Mouse (Mus musculus) lung, postnatal 0 days (tissue): Measurements from ENCODE around the gene Muc4. TPM values are rescaled to one million over a fixed set of nuclear protein-coding genes. Genes with fewer than 3 reads are reported as not detected.

Experiments used
- ATAC-seq: fragments of 200-750 bp; cut with Nextera tagmentation; 2 replicates; pipeline ENCODE4 v1.8.0; 2017; ENCODE audit warnings: moderate library complexity
- DNase-seq: peaks from one replicate; pipeline ENCODE4 v3.0.0-alpha.2; 2016; ENCODE audit warnings: low spot score
- H3K27ac ChIP-seq: fragments of 300-500 bp; sonication (generic); 2 replicates; pipeline ENCODE4 v1.5.1; 2014; ENCODE audit warnings: antibody characterized with exemption, mild to moderate bottlenecking, low read length, mixed read lengths
- H3K27me3 ChIP-seq: fragments of 300-500 bp; sonication (generic); replicated peaks from 2 replicates; pipeline ENCODE4 v1.6.1; 2014; ENCODE audit warnings: low read length, mixed read lengths; ENCODE audit not compliant: insufficient read depth
- H3K36me3 ChIP-seq: fragments of 300-500 bp; sonication (generic); 2 replicates; pipeline ENCODE4 v1.6.1; 2014; ENCODE audit warnings: low read length, mixed read lengths; ENCODE audit not compliant: insufficient read depth
- H3K4me1 ChIP-seq: fragments of 300-500 bp; sonication (generic); 2 replicates; pipeline ENCODE4 v1.6.1; 2014; ENCODE audit warnings: antibody characterized with exemption, low read depth, low read length, mixed read lengths; ENCODE audit not compliant: insufficient read depth
- H3K4me2 ChIP-seq: fragments of 300-500 bp; sonication (generic); replicated peaks from 2 replicates; pipeline ENCODE4 v1.6.1; 2014; ENCODE audit warnings: low read depth, mild to moderate bottlenecking, low read length, moderate library complexity, mixed read lengths
- H3K4me3 ChIP-seq: fragments of 300-500 bp; sonication (generic); 2 replicates; pipeline ENCODE4 v1.5.1; 2014; ENCODE audit warnings: low read depth, low read length
- H3K9ac ChIP-seq: fragments of 300-500 bp; sonication (generic); replicated peaks from 2 replicates; pipeline ENCODE4 v1.6.1; 2014; ENCODE audit warnings: low read depth, mild to moderate bottlenecking
- H3K9me3 ChIP-seq: fragments of 300-500 bp; sonication (generic); 2 replicates; pipeline ENCODE4 v1.6.1; 2016; ENCODE audit warnings: low read length, mixed read lengths
- CTCF ChIP-seq: IDR thresholded peaks from 2 replicates; pipeline ENCODE4 v1.5.1; 2016; ENCODE audit warnings: antibody characterized with exemption, mild to moderate bottlenecking
- EP300 ChIP-seq: IDR thresholded peaks from 2 replicates; pipeline ENCODE4 v1.6.1; 2016; ENCODE audit warnings: antibody characterized with exemption, mild to moderate bottlenecking, control low read depth
- WGBS: fragments of 180-500 bp; shearing (Covaris S2); extraction: QIAGEN DNeasy Blood & Tissue Kit; methylation state at CpG from one replicate; pipeline ENCODE4 v1.1.7; 2014; 5-methylcytosine and 5-hydroxymethylcytosine counted together
- polyA plus RNA-seq: library from polyadenylated mRNA; unstranded; fragments of >200 nt; fragmentation: Nextera tagmentation; extraction: Ambion mirVana; gene quantifications from 2 replicates; pipeline ENCODE4 v1.2.1, GENCODE M21; 2015

Gene Muc4
- polyA plus RNA-seq, 1 experiment from 2014 or later = 4.1 TPM

- Histone ChIP-seq H3K27me3 (no peaks in the 10 kb centered on the region), H3K4me3 (no peak overlapping the region), H3K4me2 (no peak overlapping the region), H3K9ac (no peak overlapping the region), H3K36me3 (no peaks in the 10 kb centered on the region), H3K27ac (no peak overlapping the region), H3K9me3 (no peaks in the 10 kb centered on the region), H3K4me1 (no peaks in the 10 kb centered on the region)
- no peak for ATAC-seq
- DNase-seq = no peak
- TF ChIP-seq EP300 (no peak), CTCF (peak; percentile 65)
- WGBS = 92% methylated on average over 22 of the region's 22 CpGs
These were observed 37.8 kb upstream of the Muc4 start for GRCm38 (mm10) chr16:32697665-32698446.

GRCm38 (mm10) chr16:32698550-32698949 is 37.1 kb upstream of the Muc4 start:
- Histone ChIP-seq H3K27ac (no peak overlapping the region), H3K9me3 (no peaks in the 10 kb centered on the region), H3K27me3 (no peaks in the 10 kb centered on the region), H3K36me3 (no peaks in the 10 kb centered on the region), H3K4me3 (no peak overlapping the region), H3K9ac (no peak overlapping the region), H3K4me2 (no peak overlapping the region), H3K4me1 (peaks cover 1% of the 10 kb centered on the region; the same call in 1 of the 2 replicates)
- TF ChIP-seq EP300 (no peak), CTCF (no peak)
- ATAC-seq (no peak), DNase-seq (no peak)
- WGBS = 20% methylated on average over 7 of the region's 7 CpGs

GRCm38 (mm10) chr16:32703312-32703912 is 32.3 kb upstream of the Muc4 start:
- ATAC-seq = peak; percentile 72
- peak; percentile 84 for DNase-seq
- no peak for TF ChIP-seq CTCF
- TF ChIP-seq EP300 = no peak
- H3K27me3 ChIP-seq = no peaks in the 10 kb centered on the region
- H3K9me3 ChIP-seq = no peaks in the 10 kb centered on the region
- no peak overlapping the region for H3K4me2 ChIP-seq
- H3K9ac ChIP-seq = no peak overlapping the region
- WGBS = 35% methylated on average over 9 of the region's 9 CpGs
- H3K27ac ChIP-seq = peak overlapping the region; percentile 66
- H3K36me3 ChIP-seq = no peaks in the 10 kb centered on the region
- H3K4me3 ChIP-seq = no peak overlapping the region
- peaks cover 4% of the 10 kb centered on the region; the same call in 1 of the 2 replicates for H3K4me1 ChIP-seq

- ATAC-seq (no peak), DNase-seq (no peak)
- no peaks in the 10 kb centered on the region for H3K27me3 ChIP-seq
- H3K4me3 ChIP-seq = no peak overlapping the region
- TF ChIP-seq CTCF = peak; percentile 35; the same call in 1 of the 2 replicates
- TF ChIP-seq EP300 = no peak
- 97% methylated on average over 3 of the region's 3 CpGs for WGBS
- H3K36me3 ChIP-seq = no peaks in the 10 kb centered on the region
- H3K9me3 ChIP-seq = no peaks in the 10 kb centered on the region
- no peak overlapping the region for H3K4me2 ChIP-seq
- no peak overlapping the region for H3K9ac ChIP-seq
- no peak overlapping the region for H3K27ac ChIP-seq
- H3K4me1 ChIP-seq = peaks cover 4% of the 10 kb centered on the region; the same call in 1 of the 2 replicates
These were observed 30.1 kb upstream of the Muc4 start for GRCm38 (mm10) chr16:32705606-32706005.

- DNase-seq (no peak), ATAC-seq (no peak)
These were observed 28.4 kb upstream of the Muc4 start for GRCm38 (mm10) chr16:32707111-32707823.

GRCm38 (mm10) chr16:32707824-32708456 is 27.7 kb upstream of the Muc4 start:
- Histone ChIP-seq H3K9ac (no peak overlapping the region), H3K4me3 (no peak overlapping the region), H3K9me3 (no peaks in the 10 kb centered on the region), H3K4me1 (peaks cover 4% of the 10 kb centered on the region; the same call in 1 of the 2 replicates), H3K27ac (no peak overlapping the region), H3K27me3 (no peaks in the 10 kb centered on the region), H3K4me2 (no peak overlapping the region), H3K36me3 (no peaks in the 10 kb centered on the region)
- TF ChIP-seq CTCF (no peak), EP300 (no peak)
- no peak for DNase-seq
- WGBS = 60% methylated on average over 8 of the region's 9 CpGs
- ATAC-seq = no peak

More at GRCm38 (mm10) chr16:32707111-32707823, 28.4 kb upstream of the Muc4 start:
- H3K36me3 ChIP-seq = no peaks in the 10 kb centered on the region
- H3K9me3 ChIP-seq = no peaks in the 10 kb centered on the region
- TF ChIP-seq EP300 (no peak), CTCF (no peak)
- no peak overlapping the region for H3K27ac ChIP-seq
- H3K4me2 ChIP-seq = no peak overlapping the region
- H3K27me3 ChIP-seq = no peaks in the 10 kb centered on the region
- H3K9ac ChIP-seq = no peak overlapping the region
- H3K4me1 ChIP-seq = peaks cover 4% of the 10 kb centered on the region; the same call in 1 of the 2 replicates
- 51% methylated on average over 17 of the region's 17 CpGs for WGBS
- no peak overlapping the region for H3K4me3 ChIP-seq
